Comparison of ENCODE assay signal across 28 mouse cellular contexts in the genomic region with DNA sequence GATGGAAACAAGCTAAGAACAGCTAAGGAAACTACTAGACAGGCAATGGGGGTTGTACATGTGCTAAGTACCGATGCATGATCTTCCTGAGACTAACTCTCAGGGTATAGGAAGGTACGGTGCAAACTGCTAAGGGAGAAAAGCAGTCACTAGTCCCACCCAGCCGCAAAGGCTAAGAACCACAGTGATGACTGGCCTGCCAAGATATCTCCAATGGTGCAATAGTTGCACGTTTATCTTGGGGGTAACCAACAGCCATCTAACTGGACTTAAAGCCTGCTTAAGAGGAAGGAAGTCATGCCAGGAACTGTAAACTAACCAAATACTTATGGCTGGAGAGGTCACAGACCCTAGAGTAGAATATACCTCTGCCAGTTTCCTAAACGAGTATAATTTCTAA. TPM values are rescaled to one million over a fixed set of nuclear protein-coding genes. Genes with fewer than 3 reads are reported as not detected.
DNase-seq lines count a peak whose midpoint lies in the region; ATAC-seq lines count a peak whose summit lies in the region.
"Had no signal": no experiment of that assay in that cellular context is flagged by ENCODE, and none has a peak within 500 bp of the region (broad histone marks: within the 10 kb centered on the region; RNA-seq: fewer than 3 reads in every experiment).

No protein-coding gene starts in this region.

- peaks cover 33% of the 10 kb centered on the region for H3K27me3 ChIP-seq in liver, embryonic 15.5 days

- peak; percentile 69; the same call in 1 of the 2 replicates for ATAC-seq in liver, embryonic 15.5 days (ENCODE audit: insufficient read depth)
- ATAC-seq in megakaryocyte progenitor cell, adult 5-6 weeks (replicated peaks; ENCODE audit: poor library complexity), result peak; percentile 76
- ATAC-seq: forebrain, embryonic 16.5 days; intestine, embryonic 16.5 days; midbrain, embryonic 16.5 days had no signal

- H3K4me3 ChIP-seq in liver, embryonic 15.5 days (replicated peaks), result no peak overlapping the region
- H3K4me3 ChIP-seq: erythroblast, embryonic 14.5 days; gastrocnemius, adult 2 months; heart, embryonic 15.5 days; hindbrain, embryonic 12.5 days; myocyte; neural tube, embryonic 12.5 days had no signal

- no peak overlapping the region for H3K4me2 ChIP-seq in liver, embryonic 15.5 days
- H3K4me2 ChIP-seq: heart, embryonic 15.5 days; hindbrain, embryonic 12.5 days; midbrain, embryonic 11.5 days; neural tube, embryonic 12.5 days had no signal

- H3K9me3 ChIP-seq in liver, embryonic 15.5 days (replicated peaks), result no peaks in the 10 kb centered on the region
- H3K9me3 ChIP-seq: G1E; heart, embryonic 15.5 days; hindbrain, embryonic 12.5 days; neural tube, embryonic 12.5 days had no signal

- WGBS in liver, embryonic 15.5 days (ENCODE audit: insufficient replicate concordance), result 12% methylated on average over 5 of the region's 5 CpGs

- H3K36me3 ChIP-seq in liver, embryonic 15.5 days (replicated peaks), result no peaks in the 10 kb centered on the region
- H3K36me3 ChIP-seq: G1E; heart, embryonic 15.5 days; hindbrain, embryonic 12.5 days; neural tube, embryonic 12.5 days had no signal

- no peak overlapping the region for H3K9ac ChIP-seq in liver, embryonic 15.5 days
- H3K9ac ChIP-seq: heart, embryonic 15.5 days; hindbrain, embryonic 12.5 days; neural tube, embryonic 12.5 days had no signal

- peaks cover 17% of the 10 kb centered on the region for H3K4me1 ChIP-seq in liver, embryonic 15.5 days (replicated peaks)

- DNase-seq in 416B (ENCODE audit: low read depth) (peak; percentile 96), liver (peak; percentile 41)
- DNase-seq in thymus, adult 18-20 months, result no peak
- no peak for DNase-seq in spleen, postnatal 36 days (ENCODE audit: low spot score in 2 of 2)
- DNase-seq in urinary bladder, postnatal 4 days (ENCODE audit: low spot score in 2 of 2), result no peak
- DNase-seq: adrenal gland, postnatal 14 days; cerebellum, postnatal 10 days; gastrocnemius, adult 2 months; gastrocnemius, postnatal 36 days; heart, postnatal 36 days; kidney, adult 9 months; kidney, postnatal 10 days; layer of hippocampus, postnatal 36 days; lung, postnatal 4 days; right cerebral cortex, adult 18-20 months; spleen, adult 18-20 months had no signal

- no peak overlapping the region for H3K27ac ChIP-seq in liver, embryonic 15.5 days (replicated peaks)
- H3K27ac ChIP-seq: gastrocnemius, adult 2 months; heart, embryonic 15.5 days; hindbrain, embryonic 12.5 days; neural tube, embryonic 12.5 days had no signal

RNA-seq across cellular contexts. Expression of a gene that starts 5.0 kb away (rescaled TPM):
- 3.4 and 3.5 TPM in 2 replicates for polyA plus RNA-seq in liver, embryonic 15.5 days (2015; fragmentation: Nextera tagmentation; extraction: Ambion mirVana)
- total RNA-seq in megakaryocyte progenitor cell, adult 5-6 weeks (2015), result 73.3 and 75.4 TPM in 2 replicates
- total RNA-seq in megakaryocyte progenitor cell, adult 5-6 weeks (2017), result 84.1 and 102 TPM in 2 replicates

RNA-seq across cellular contexts. Expression of a gene that starts 26.6 kb away (rescaled TPM):
- 0.06 and 0.13 TPM in 2 replicates for polyA plus RNA-seq in liver, embryonic 15.5 days (2015; fragmentation: Nextera tagmentation; extraction: Ambion mirVana)
- total RNA-seq in megakaryocyte progenitor cell, adult 5-6 weeks (2015), result 0.22 and 0.25 TPM in 2 replicates
- total RNA-seq in megakaryocyte progenitor cell, adult 5-6 weeks (2017), result 0.24 and 0.25 TPM in 2 replicates
- polyA plus RNA-seq: erythroblast, embryonic 14.5 days had no signal

Comparison
In these comparisons a context has a peak if more than half of its experiments do, and no peak if none do; other contexts are left out.
1. DNase-seq: peak in 416B (single experiment) and liver (single experiment); none in thymus, adult 18-20 months (0 of 2), spleen, postnatal 36 days (0 of 2) and urinary bladder, postnatal 4 days (0 of 2).